Mouse (Mus musculus): ENCODE results near the gene Rbm12.

DNA sequence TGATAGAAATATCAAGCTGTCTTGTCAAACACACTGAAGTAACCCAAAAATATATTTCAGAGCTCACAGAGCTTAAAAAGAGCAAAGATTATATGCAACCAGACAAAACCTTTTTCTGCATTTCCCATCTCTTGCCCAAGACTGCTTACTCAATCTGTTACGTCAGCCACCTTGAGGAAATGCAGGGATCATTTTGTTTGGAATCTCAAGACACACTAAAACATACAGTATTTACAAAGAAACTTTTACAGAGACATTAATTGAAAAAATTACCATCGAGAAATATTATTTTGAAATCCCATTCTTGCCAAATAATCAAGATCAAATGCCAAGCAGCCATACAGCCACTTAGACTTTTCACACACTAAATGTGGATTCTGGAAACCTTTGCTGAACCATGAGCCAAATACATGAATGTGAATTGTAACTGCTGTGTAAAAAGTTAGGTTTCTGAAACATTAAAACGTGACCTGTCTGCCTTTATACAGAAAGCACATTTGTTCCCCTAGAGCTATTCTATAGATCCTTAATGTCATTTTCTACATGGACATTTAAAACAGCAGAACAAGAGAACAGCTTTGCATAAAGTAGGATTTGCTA is 35.6 kb upstream of the Rbm12 start:
- TF ChIP-seq POLR2A (IDR thresholded peaks at IDR 0.05; ENCODE audit: insufficient read depth, low read depth, low read length): no peak
- no peak for TF ChIP-seq CTCF (IDR thresholded peaks at IDR 0.05; ENCODE audit: insufficient read depth, low read depth, low read length)
